Mouse (Mus musculus) hindbrain, embryonic 15.5 days (tissue): ENCODE results near the gene Ankrd65. TPM values are rescaled to one million over a fixed set of nuclear protein-coding genes. Genes with fewer than 3 reads are reported as not detected.

Experiments
- ATAC-seq: fragments of 200-750 bp; cut with Nextera tagmentation; 2 replicates; pipeline ENCODE4 v1.8.0; 2017; ENCODE audit warnings: low read depth, moderate number of reproducible peaks, moderate TSS enrichment; ENCODE audit not compliant: low FRiP score
- H3K27ac ChIP-seq: fragments of 300-500 bp; sonication (generic); replicated peaks from 2 replicates; pipeline ENCODE4 v1.5.1; 2015; ENCODE audit warnings: mild to moderate bottlenecking, inconsistent platforms
- H3K27me3 ChIP-seq: fragments of 300-500 bp; sonication (generic); 2 replicates; pipeline ENCODE4 v1.6.1; 2015; ENCODE audit warnings: control low read depth, inconsistent platforms
- H3K36me3 ChIP-seq: fragments of 300-500 bp; sonication (generic); 2 replicates; pipeline ENCODE4 v1.6.1; 2015; ENCODE audit warnings: control low read depth, inconsistent platforms
- H3K4me1 ChIP-seq: fragments of 300-500 bp; sonication (generic); replicated peaks from 2 replicates; pipeline ENCODE4 v1.6.1; 2015; ENCODE audit warnings: control low read depth, inconsistent platforms
- H3K4me2 ChIP-seq: fragments of 300-500 bp; sonication (generic); 2 replicates; pipeline ENCODE4 v1.6.1; 2015; ENCODE audit warnings: moderate library complexity, mild to moderate bottlenecking, inconsistent platforms
- H3K4me3 ChIP-seq: fragments of 300-500 bp; sonication (generic); 2 replicates; pipeline ENCODE4 v1.5.1; 2015; ENCODE audit warnings: mild to moderate bottlenecking, inconsistent platforms
- H3K9ac ChIP-seq: fragments of 300-500 bp; sonication (generic); 2 replicates; pipeline ENCODE4 v1.6.1; 2015; ENCODE audit warnings: inconsistent platforms
- H3K9me3 ChIP-seq: fragments of 300-500 bp; sonication (generic); 2 replicates; pipeline ENCODE4 v1.6.1; 2016; ENCODE audit warnings: control low read depth, inconsistent platforms
- WGBS: fragments of 180-500 bp; shearing (Covaris S2); methylation state at CpG from one replicate; pipeline ENCODE4 v1.1.7; 2015; 5-methylcytosine and 5-hydroxymethylcytosine counted together
- polyA plus RNA-seq: library from polyadenylated mRNA; unstranded; fragments of >200 nt; fragmentation: Nextera tagmentation; extraction: Ambion mirVana; gene quantifications from 2 replicates; pipeline ENCODE4 v1.2.1, GENCODE M21; 2015

Ankrd65 gene
- polyA plus RNA-seq, 1 experiment from 2014 or later = not detected

- ATAC-seq = peak; percentile 94
- H3K4me1 ChIP-seq = peaks cover 24% of the 10 kb centered on the region
- H3K4me2 ChIP-seq = peak within 1 kb of the TSS; percentile 75
- H3K9ac ChIP-seq = peak within 1 kb of the TSS; percentile 86
- under 1% methylated on average over 49 of the region's 49 CpGs for WGBS
- no peaks in the 10 kb centered on the region for H3K9me3 ChIP-seq
- H3K27me3 ChIP-seq = no peaks in the 10 kb centered on the region
- H3K4me3 ChIP-seq = peak within 1 kb of the TSS; percentile 85
- H3K36me3 ChIP-seq = peaks cover 14% of the 10 kb centered on the region
- H3K27ac ChIP-seq = peak within 1 kb of the TSS; percentile 92
Observed at GRCm38 (mm10) chr4:155831205-155831766, 41.0 kb downstream of the Ankrd65 start, which contains the start of gene Aurkaip1. Aurkaip1 (plus strand) TSS chr4:155831272.

GRCm38 (mm10) chr4:155831831-155832230, 41.6 kb downstream of the Ankrd65 start:
- Histone ChIP-seq H3K9ac (peak overlapping the region; percentile 86), H3K4me3 (peak overlapping the region; percentile 85), H3K4me2 (peak overlapping the region; percentile 75), H3K36me3 (peaks cover 10% of the 10 kb centered on the region), H3K9me3 (no peaks in the 10 kb centered on the region), H3K27me3 (no peaks in the 10 kb centered on the region), H3K27ac (peak overlapping the region; percentile 92), H3K4me1 (peaks cover 24% of the 10 kb centered on the region)
- peak; percentile 47 for ATAC-seq
- 2% methylated on average over 25 of the region's 25 CpGs for WGBS

GRCm38 (mm10) chr4:155832321-155832720, 42.1 kb downstream of the Ankrd65 start:
- Histone ChIP-seq H3K9me3 (no peaks in the 10 kb centered on the region), H3K4me3 (peak overlapping the region; percentile 85), H3K36me3 (peaks cover 5% of the 10 kb centered on the region), H3K27ac (no peak overlapping the region), H3K4me1 (peaks cover 24% of the 10 kb centered on the region), H3K27me3 (no peaks in the 10 kb centered on the region), H3K4me2 (peak overlapping the region; percentile 75), H3K9ac (peak overlapping the region; percentile 86)
- WGBS = 59% methylated on average over 10 of the region's 10 CpGs
- ATAC-seq = no peak

GRCm38 (mm10) chr4:155833234-155833633, 43.0 kb downstream of the Ankrd65 start:
- Histone ChIP-seq H3K27me3 (no peaks in the 10 kb centered on the region), H3K36me3 (no peaks in the 10 kb centered on the region), H3K4me1 (peaks cover 24% of the 10 kb centered on the region), H3K4me2 (no peak overlapping the region), H3K4me3 (no peak overlapping the region), H3K9ac (no peak overlapping the region), H3K9me3 (no peaks in the 10 kb centered on the region), H3K27ac (no peak overlapping the region)
- WGBS = 96% methylated on average over 4 of the region's 4 CpGs
- ATAC-seq = no peak

- Histone ChIP-seq H3K27ac (peak overlapping the region; percentile 61), H3K9ac (no peak overlapping the region), H3K4me3 (peak overlapping the region; percentile 5), H3K36me3 (no peaks in the 10 kb centered on the region), H3K4me1 (peaks cover 24% of the 10 kb centered on the region), H3K4me2 (no peak overlapping the region), H3K27me3 (no peaks in the 10 kb centered on the region), H3K9me3 (no peaks in the 10 kb centered on the region)
- WGBS = 23% methylated on average over 2 of the region's 2 CpGs
- peak; percentile 12; the same call in 1 of the 2 replicates for ATAC-seq
Observed at GRCm38 (mm10) chr4:155833836-155834235, 43.6 kb downstream of the Ankrd65 start.

GRCm38 (mm10) chr4:155837404-155838010, 47.3 kb downstream of the Ankrd65 start:
- H3K36me3 ChIP-seq = no peaks in the 10 kb centered on the region
- no peak overlapping the region for H3K4me3 ChIP-seq
- H3K9me3 ChIP-seq = no peaks in the 10 kb centered on the region
- H3K27me3 ChIP-seq = peaks cover 6% of the 10 kb centered on the region
- H3K4me1 ChIP-seq = peaks cover 33% of the 10 kb centered on the region
- no peak overlapping the region for H3K9ac ChIP-seq
- WGBS = 85% methylated on average over 11 of the region's 11 CpGs
- no peak overlapping the region for H3K27ac ChIP-seq
- H3K4me2 ChIP-seq = no peak overlapping the region
- no peak for ATAC-seq

- no peak overlapping the region for H3K4me3 ChIP-seq
- H3K27ac ChIP-seq = no peak overlapping the region; the same call in 1 of the 2 replicates
- 65% methylated on average over 8 of the region's 8 CpGs for WGBS
- H3K36me3 ChIP-seq = no peaks in the 10 kb centered on the region
- no peak overlapping the region for H3K4me2 ChIP-seq
- no peak overlapping the region for H3K9ac ChIP-seq
- H3K9me3 ChIP-seq = no peaks in the 10 kb centered on the region
- ATAC-seq = no peak
- peaks cover 23% of the 10 kb centered on the region for H3K4me1 ChIP-seq
- H3K27me3 ChIP-seq = peaks cover 6% of the 10 kb centered on the region
Observed at GRCm38 (mm10) chr4:155838187-155839153, 48.2 kb downstream of the Ankrd65 start.

GRCm38 (mm10) chr4:155839483-155839910, 49.3 kb downstream of the Ankrd65 start, which contains the start of gene Mxra8:
Mxra8 (plus strand) TSS chr4:155839680.
- Histone ChIP-seq H3K4me3 (peak within 1 kb of the TSS; percentile 21), H3K9me3 (no peaks in the 10 kb centered on the region), H3K27me3 (peaks cover 6% of the 10 kb centered on the region), H3K4me1 (peaks cover 14% of the 10 kb centered on the region), H3K4me2 (peak within 1 kb of the TSS; percentile 52), H3K9ac (0 out of 2 replicates have a peak within 1 kb of the TSS, but pooled peaks have one; percentile 17), H3K27ac (peak within 1 kb of the TSS; percentile 6; the same call in 1 of the 2 replicates), H3K36me3 (no peaks in the 10 kb centered on the region)
- ATAC-seq = peak; percentile 55
- WGBS = 3% methylated on average over 16 of the region's 16 CpGs

- ATAC-seq = no peak
Observed at GRCm38 (mm10) chr4:155840076-155841002, 50.1 kb downstream of the Ankrd65 start.

GRCm38 (mm10) chr4:155841003-155841454, 50.8 kb downstream of the Ankrd65 start:
- under 1% methylated on average over 32 of the region's 32 CpGs for WGBS
- Histone ChIP-seq H3K27ac (no peak overlapping the region), H3K36me3 (no peaks in the 10 kb centered on the region), H3K4me3 (peak overlapping the region; percentile 21), H3K4me2 (peak overlapping the region; percentile 52), H3K9ac (no peak overlapping the region), H3K9me3 (no peaks in the 10 kb centered on the region), H3K27me3 (peaks cover 6% of the 10 kb centered on the region), H3K4me1 (peaks cover 14% of the 10 kb centered on the region)
- 0 out of 2 replicates have a peak, but pooled peaks have one; percentile 27 for ATAC-seq

More at GRCm38 (mm10) chr4:155840076-155841002, 50.1 kb downstream of the Ankrd65 start:
- Histone ChIP-seq H3K27me3 (peaks cover 6% of the 10 kb centered on the region), H3K4me3 (peak overlapping the region; percentile 21), H3K9ac (0 out of 2 replicates have a peak overlapping the region, but pooled peaks have one; percentile 17), H3K4me2 (peak overlapping the region; percentile 52), H3K36me3 (no peaks in the 10 kb centered on the region), H3K4me1 (peaks cover 14% of the 10 kb centered on the region), H3K27ac (0 out of 2 replicates have a peak overlapping the region, but pooled peaks have one; percentile 6), H3K9me3 (no peaks in the 10 kb centered on the region)
- WGBS = 8% methylated on average over 8 of the region's 8 CpGs
